Mouse (Mus musculus) G1E-ER4 (cell line): ENCODE measurements around the gene Traf1. TPM values are rescaled to one million over a fixed set of nuclear protein-coding genes. Genes with fewer than 3 reads are reported as not detected.

Experiments
- GATA1 ChIP-seq: IDR thresholded peaks from one replicate; pipeline ENCODE4 v1.8.0; 2012; ENCODE audit warnings: low read length, inconsistent platforms
- polyA plus RNA-seq: library from polyadenylated mRNA; stranded (reverse); fragments of >175 nt; gene quantifications from 2 replicates; pipeline ENCODE4 v1.2.3, GENCODE M21; 2012

Traf1 gene
- not detected in 2 replicates for polyA plus RNA-seq

GRCm38 (mm10) chr2:34961481-34962036 lies at the start of gene Traf1:
Traf1 (minus strand) TSS chr2:34961772.
- no peak for TF ChIP-seq GATA1

GRCm38 (mm10) chr2:34998956-34999355 lies 37.4 kb upstream of the Traf1 start:
- no peak for TF ChIP-seq GATA1

GRCm38 (mm10) chr2:34996506-34996905 lies 34.9 kb upstream of the Traf1 start:
- TF ChIP-seq GATA1: no peak

- TF ChIP-seq GATA1: no peak
Observed at GRCm38 (mm10) chr2:34993696-34994356, 32.3 kb upstream of the Traf1 start.

GRCm38 (mm10) chr2:34992729-34993695 lies 31.4 kb upstream of the Traf1 start:
- TF ChIP-seq GATA1: no peak

GRCm38 (mm10) chr2:34991966-34992365 lies 30.4 kb upstream of the Traf1 start:
- TF ChIP-seq GATA1: no peak

GRCm38 (mm10) chr2:34989749-34990148 lies 28.2 kb upstream of the Traf1 start:
- TF ChIP-seq GATA1: no peak

- TF ChIP-seq GATA1: no peak
Observed at GRCm38 (mm10) chr2:34987595-34987994, 26.0 kb upstream of the Traf1 start.

- no peak for TF ChIP-seq GATA1
Observed at GRCm38 (mm10) chr2:34984885-34985284, 23.3 kb upstream of the Traf1 start.

GRCm38 (mm10) chr2:34982906-34983698 lies 21.5 kb upstream of the Traf1 start:
- no peak for TF ChIP-seq GATA1

GRCm38 (mm10) chr2:34982096-34982724 lies 20.6 kb upstream of the Traf1 start:
- no peak for TF ChIP-seq GATA1

GRCm38 (mm10) chr2:34979459-34980011 lies 18.0 kb upstream of the Traf1 start:
- no peak for TF ChIP-seq GATA1

- no peak for TF ChIP-seq GATA1
Observed at GRCm38 (mm10) chr2:34978226-34978625, 16.7 kb upstream of the Traf1 start.

- no peak for TF ChIP-seq GATA1
Observed at GRCm38 (mm10) chr2:34976945-34977658, 15.5 kb upstream of the Traf1 start.

- TF ChIP-seq GATA1: no peak
Observed at GRCm38 (mm10) chr2:34976447-34976846, 14.9 kb upstream of the Traf1 start.
